Mouse (Mus musculus): ENCODE data around the gene Nfatc4. TPM values are rescaled to one million over a fixed set of nuclear protein-coding genes. Genes with fewer than 3 reads are reported as not detected.

Gene Nfatc4
- total RNA-seq, 2 experiments from 2014 or later = 1.4 to 2.3 TPM

DNA sequence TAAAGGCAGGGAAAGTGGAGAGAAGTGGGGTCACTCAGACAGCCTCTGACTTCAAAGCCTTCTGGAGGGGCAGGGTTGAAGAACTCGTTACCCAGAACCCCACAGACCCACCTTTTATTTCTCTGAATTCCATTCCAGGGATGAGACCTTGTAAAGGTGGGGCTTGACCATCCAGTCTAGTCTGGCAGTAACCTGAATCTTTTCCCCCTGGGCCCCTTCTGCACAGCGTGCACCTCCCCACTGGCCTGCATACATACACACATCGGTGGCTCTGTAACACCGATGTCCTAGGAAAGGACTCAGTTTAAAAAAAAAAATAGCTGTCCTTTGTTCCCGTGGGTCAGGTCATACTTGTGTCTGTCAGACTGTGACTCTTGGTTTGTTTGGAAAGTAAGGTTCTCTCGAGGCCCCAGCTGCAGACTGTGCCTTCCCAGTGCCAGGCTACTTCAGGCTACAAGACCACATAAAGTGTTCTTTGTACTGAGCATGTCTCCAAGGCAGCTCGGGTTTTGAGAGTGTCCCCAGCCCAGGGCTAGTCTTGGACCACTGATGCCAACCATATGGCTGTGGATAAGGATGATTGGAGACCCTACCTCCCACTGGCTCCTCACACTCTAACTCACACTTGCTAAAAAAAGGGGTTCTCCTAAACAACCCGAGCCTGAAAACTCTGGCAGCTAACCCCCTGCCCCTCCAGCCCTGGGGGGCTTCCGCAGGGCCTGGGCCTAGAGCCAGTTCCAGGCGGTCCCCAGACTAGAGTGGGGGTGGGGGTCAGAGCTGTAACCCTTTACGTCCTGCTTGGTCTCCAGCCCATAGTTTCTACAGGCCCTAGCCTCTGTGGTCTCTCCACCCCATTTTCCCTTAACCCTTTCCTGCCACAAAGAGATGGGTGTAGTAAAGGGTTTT, 30.0 kb downstream of the Nfatc4 start:
- no peak for DNase-seq (ENCODE audit: low spot score in 2 of 2)

DNA sequence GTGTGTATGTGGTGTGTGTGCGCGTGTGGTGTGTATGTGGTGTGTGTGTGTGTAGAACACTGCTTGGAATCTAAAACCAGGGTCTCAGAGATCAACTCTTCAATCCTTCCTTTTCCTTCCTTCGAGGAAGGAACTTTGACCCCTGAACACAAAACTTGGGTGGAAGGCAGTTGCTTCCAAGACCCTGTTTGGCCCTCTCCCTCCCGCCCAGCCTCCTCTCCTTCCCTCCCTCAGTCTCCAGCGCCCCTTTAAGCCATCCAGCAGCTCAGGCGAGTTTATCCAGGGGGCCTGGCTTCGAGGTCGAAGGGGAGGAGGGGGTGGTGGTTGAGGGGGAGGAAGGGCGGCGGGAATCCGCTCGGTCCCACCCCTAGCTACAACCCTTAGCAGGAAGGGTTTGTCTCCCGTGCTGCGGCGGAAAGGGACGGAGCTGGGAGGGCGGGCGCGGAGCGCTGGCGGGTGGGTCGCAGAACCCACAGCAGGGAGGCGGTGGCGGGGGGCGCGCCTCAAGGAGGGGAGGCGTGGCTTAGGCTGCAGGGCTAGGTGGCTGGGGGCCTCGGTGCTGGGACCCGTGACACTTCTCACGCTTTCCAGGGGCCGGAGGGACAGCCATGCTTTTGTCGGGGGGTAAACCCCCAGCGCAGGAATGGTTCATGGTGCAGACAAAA, 30.8 kb downstream of the Nfatc4 start, which contains the start of gene Nynrin:
Gene Nynrin (plus strand): TSS at position 390 of the 665 bp plus-strand sequence.
- no peak for DNase-seq (ENCODE audit: low spot score in 2 of 2)

DNA sequence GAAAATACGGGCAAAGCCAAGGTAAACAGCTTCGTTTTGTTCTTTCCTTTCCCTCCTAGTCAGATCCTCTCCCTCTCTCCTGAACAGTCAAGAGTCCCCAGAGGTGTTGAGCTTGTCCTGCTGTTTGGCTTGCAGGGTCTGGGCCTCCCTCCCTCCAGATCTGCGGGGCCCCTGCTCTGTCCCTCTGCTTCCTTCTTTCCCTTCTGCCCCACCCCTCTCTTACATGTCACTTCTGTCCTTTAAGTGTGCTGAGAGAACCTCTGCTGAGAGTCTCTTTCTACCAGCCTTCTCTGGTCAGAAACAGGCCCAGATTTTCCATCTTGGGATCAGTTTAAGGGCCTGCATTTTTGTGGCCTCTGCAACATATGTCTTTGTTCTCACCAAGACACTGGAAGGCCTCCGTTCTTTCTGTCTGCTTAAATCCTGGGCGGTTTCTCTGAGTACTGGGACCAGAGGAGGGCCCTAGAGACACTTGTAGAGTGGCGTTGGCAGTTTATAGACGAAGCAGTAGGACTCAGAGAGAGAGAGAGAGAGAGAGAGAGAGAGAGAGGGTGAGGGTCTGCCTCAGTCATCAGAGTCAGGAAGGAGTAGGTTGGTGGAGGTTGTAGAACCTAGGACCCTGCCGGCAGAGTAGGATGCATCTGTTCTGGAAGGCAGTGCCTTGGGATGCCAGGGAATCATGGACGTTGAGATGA, 31.6 kb downstream of the Nfatc4 start:
- DNase-seq (ENCODE audit: low spot score in 2 of 2) = no peak

GRCm38 (mm10) chr14:55855101-55855561, 32.2 kb downstream of the Nfatc4 start:
- no peak for DNase-seq (ENCODE audit: low spot score in 2 of 2)

- no peak for DNase-seq (ENCODE audit: low spot score in 2 of 2)
Observed at GRCm38 (mm10) chr14:55857588-55857987, 34.6 kb downstream of the Nfatc4 start.

- DNase-seq (ENCODE audit: low spot score in 2 of 2) = no peak
Observed at GRCm38 (mm10) chr14:55862186-55862585, 39.2 kb downstream of the Nfatc4 start.

DNA sequence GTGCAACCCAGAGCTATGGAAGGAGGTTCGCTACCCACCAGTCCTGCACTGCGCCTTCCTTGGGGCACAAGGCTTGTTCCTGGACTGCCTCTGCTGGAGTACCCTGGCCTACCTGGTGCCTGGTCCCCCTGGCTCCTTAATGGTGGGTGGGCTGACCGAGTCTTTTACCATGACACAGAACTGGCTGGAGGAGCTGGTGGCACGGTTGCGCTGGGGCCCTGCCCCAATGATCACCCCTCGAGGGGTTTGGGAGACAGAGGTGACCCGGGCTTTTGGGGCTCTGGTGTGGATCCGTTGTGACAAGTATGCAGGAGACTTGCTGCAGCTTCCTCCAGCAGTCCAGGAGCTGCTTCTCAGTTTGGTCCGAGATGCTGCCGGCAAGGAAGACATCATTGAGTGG, 40.0 kb downstream of the Nfatc4 start:
- DNase-seq (ENCODE audit: low spot score in 2 of 2) = no peak

DNA sequence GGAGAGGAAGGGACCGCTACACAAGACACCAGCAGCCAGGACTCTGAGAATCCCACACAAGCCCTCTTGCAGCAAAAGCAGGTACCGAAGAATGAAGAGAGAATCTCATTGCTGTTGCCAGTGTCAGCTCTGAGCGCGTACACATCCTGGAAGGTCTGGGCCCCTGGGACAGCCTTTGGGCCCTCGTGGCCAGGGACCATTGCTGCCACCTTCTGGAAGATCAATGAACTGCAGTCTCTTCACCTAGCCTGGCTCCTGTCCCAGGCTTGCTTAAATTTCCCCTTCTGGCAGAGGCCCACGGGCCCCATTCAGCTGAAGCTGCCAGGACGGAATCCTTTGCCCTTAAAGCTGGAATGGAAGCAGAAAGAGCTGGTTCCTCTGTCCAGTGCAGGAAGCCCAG, 40.8 kb downstream of the Nfatc4 start:
- peak in 1 of 2 experiments; percentile 64 for DNase-seq (ENCODE audit: low spot score in 2 of 2)

DNA sequence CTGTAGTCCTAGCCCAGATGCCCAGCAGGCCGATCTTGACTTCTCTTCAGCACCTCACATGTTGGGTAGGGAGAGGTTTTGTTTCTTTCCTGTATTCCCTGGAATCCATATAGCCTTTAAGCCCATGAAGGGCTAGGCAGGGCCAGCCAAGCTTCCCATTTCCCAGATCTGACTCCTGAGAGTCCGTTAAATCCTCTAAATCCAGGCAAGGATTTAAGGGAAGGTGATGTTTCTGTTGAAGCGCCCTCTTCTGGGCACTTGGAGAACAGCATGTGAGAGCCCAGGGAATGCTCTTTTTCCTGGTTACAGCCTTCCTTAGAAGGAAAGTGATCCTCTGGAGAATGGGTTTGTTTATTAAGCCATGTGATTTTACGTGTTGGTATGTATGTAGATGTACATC, 44.0 kb downstream of the Nfatc4 start:
- peak in 1 of 2 experiments; percentile 69 for DNase-seq (ENCODE audit: low spot score in 2 of 2)

- DNase-seq (ENCODE audit: low spot score in 2 of 2) = no peak
Observed at GRCm38 (mm10) chr14:55868230-55869026, 45.5 kb downstream of the Nfatc4 start.

GRCm38 (mm10) chr14:55869538-55869937, 46.6 kb downstream of the Nfatc4 start:
- DNase-seq (ENCODE audit: low spot score in 2 of 2) = no peak

GRCm38 (mm10) chr14:55872039-55872438, 49.1 kb downstream of the Nfatc4 start:
- no peak for DNase-seq (ENCODE audit: low spot score in 2 of 2)

DNA sequence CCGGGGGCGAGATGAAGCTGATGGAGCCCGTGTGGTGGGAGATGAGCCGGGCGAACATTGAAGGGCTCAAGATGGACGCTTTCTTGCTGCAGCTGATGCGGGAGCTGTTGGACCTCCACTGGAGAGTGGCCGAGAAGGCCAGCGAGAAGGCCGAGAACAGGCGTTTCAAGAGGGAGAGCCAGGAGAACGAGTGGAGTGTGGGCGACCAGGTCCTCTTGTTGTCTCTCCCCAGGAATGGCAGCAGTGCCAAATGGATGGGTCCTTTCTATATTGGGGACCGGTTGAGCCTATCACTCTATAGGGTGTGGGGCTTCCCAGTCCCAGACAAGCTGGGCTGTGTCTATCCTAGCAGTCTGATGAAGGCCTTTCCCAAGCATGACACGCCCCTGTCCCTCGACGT, 49.6 kb downstream of the Nfatc4 start:
- no peak for DNase-seq (ENCODE audit: low spot score in 2 of 2)

- DNase-seq (ENCODE audit: low spot score in 2 of 2) = no peak
Observed at GRCm38 (mm10) chr14:55873242-55873713, 50.3 kb downstream of the Nfatc4 start.

DNA sequence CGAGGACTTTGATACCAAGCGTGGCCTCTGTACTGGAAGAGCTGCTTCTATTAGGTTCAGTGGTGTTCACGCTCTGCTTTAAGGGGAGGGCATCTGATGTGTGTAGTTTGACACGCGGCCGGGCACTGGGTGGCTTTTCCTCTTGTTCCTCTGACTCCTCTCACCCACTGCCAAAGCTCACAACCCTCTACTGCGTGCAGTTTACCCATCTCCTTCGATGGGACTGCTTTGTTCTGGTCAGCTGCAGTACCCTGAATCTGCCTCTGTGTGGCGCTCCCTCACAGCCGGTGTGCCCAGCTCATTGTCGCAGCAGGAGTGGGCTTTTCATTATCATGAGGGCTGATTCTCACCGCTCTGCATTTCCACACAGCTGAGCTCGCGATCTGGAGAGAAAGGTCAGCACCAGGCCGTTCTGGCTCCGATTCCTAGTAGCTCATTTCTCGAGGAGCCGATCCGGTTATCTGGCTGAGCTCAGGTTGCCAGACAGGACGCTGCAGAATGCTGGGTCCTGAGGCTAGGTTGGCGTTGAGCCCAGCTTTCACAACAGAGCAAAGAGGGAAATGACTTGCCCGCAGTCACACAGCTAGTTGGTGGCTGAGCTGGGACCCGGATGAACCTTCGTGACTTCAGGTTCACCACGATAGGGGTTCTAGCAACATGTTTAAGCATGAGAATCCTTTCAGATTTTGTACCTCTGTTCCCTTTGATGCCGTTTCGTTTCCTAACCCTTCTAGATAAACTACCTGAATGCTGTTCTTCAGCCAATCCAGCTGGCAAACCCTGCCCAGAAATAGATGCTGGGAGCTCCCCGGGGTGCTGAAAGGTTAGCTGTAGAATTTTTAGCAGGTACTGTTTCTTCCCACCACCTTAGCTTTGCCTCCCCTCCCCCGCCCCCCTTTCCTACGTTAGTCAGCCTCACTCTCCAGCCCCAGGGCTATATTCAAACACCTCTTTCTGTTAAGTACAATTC, 51.1 kb downstream of the Nfatc4 start:
- DNase-seq (ENCODE audit: low spot score in 2 of 2) = peak; percentile 54 to 77

DNA sequence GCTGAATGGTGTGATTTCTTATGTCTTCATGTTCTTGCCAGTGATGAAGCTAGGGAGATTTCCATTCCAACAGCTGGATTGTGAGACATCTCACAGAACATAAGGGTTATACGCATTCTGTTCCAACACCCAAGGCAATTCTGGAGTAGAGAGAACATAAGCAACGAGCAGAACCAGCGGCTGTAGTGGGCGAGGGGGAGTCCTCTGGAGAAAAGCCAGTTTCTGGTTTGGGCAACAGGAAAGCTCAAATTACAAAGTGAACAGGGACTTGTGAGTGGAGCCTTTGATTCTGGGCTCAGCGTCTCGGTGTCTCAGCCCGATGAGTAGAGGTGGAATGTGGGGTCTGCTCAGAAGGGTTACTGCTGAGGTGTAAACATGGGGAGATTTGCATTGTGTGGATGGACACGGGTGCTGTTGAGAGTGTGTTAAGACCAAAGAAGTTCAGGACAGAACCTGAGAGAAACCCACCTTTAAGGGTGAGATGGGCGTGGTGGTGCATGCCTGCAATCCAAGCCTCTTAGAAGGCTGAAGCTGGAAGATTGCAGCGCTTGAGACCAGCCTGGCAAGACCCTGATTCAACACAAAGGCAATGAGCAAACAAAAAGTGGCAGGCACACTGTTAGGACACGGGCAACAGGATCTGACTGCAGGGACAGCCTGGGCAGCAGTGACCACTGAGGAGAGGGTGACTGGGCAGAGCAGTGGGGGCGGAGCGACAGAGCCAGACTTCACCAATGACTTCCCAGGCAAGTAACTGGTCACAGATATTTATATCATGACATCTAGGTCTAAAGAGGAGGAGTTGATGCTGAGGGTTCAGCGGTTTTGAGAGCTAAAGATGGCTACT, 54.7 kb downstream of the Nfatc4 start:
- no peak for DNase-seq (ENCODE audit: low spot score in 2 of 2)

GRCm38 (mm10) chr14:55878316-55878940, 55.5 kb downstream of the Nfatc4 start:
- DNase-seq (ENCODE audit: low spot score in 2 of 2) = no peak

DNA sequence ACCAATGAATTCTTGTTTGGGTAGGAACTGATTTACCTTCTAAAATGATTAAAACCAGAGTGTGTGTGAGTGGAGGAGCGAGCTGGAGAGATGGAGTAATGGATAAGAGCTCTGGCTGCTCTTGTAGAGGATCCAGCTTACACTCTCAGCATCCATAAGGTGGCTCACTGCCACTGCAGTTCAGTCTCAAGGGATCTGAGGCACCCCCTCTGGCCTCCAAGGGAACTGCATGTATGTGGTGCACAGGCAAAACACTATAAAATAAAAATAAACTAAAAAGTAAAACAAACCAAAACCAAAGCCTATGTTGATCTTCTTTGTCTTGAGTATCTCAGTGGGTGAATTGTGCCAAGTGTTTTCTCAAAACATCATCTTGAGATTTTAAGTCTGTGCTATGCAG, 56.7 kb downstream of the Nfatc4 start:
- DNase-seq (ENCODE audit: low spot score in 2 of 2) = peak; percentile 64 to 89
